Comparison of ENCODE assay signal across 8 mouse cellular contexts in genomic region chr15:83148801-83149195, GRCm38 (mm10). TPM values are rescaled to one million over a fixed set of nuclear protein-coding genes. Genes with fewer than 3 reads are reported as not detected.
A peak's percentile ranks its signal among the peaks of the same experiment; 100 is the strongest.
DNase-seq lines count a peak whose midpoint lies in the region; ATAC-seq and TF ChIP-seq lines count a peak whose summit lies in the region.

No protein-coding gene starts in this region.

- peak; percentile 85 for ATAC-seq in lung, embryonic 15.5 days (ENCODE audit: borderline replicate concordance, extremely low read depth, low FRiP score, low TSS enrichment)
- peak; percentile 85 for ATAC-seq in intestine, embryonic 14.5 days (replicated peaks; ENCODE audit: low FRiP score, low TSS enrichment, low read depth)
- ATAC-seq in midbrain, postnatal 0 days (ENCODE audit: low FRiP score): peak; percentile 81

- H3K9ac ChIP-seq in lung, embryonic 15.5 days: peak overlapping the region; percentile 100
- H3K9ac ChIP-seq in intestine, embryonic 14.5 days (ENCODE audit: low read length): peak overlapping the region; percentile 95
- peak overlapping the region; percentile 93 for H3K9ac ChIP-seq in midbrain, postnatal 0 days (replicated peaks; ENCODE audit: low read length, poor library complexity, severe bottlenecking)

- H3K9me3 ChIP-seq in lung, embryonic 15.5 days: no peaks in the 10 kb centered on the region
- no peaks in the 10 kb centered on the region for H3K9me3 ChIP-seq in intestine, embryonic 14.5 days (ENCODE audit: control insufficient read depth, low read length)
- no peaks in the 10 kb centered on the region for H3K9me3 ChIP-seq in midbrain, postnatal 0 days (ENCODE audit: low read length)

- no peaks in the 10 kb centered on the region for H3K27me3 ChIP-seq in lung, embryonic 15.5 days
- no peaks in the 10 kb centered on the region for H3K27me3 ChIP-seq in intestine, embryonic 14.5 days (replicated peaks; ENCODE audit: control insufficient read depth, insufficient read depth, low read length)
- no peaks in the 10 kb centered on the region for H3K27me3 ChIP-seq in midbrain, postnatal 0 days (ENCODE audit: insufficient read depth, low read length)

- WGBS in lung, embryonic 15.5 days: under 1% methylated on average over 40 of the region's 41 CpGs
- under 1% methylated on average over 39 of the region's 41 CpGs for WGBS in intestine, embryonic 14.5 days
- WGBS in midbrain, postnatal 0 days: under 1% methylated on average over 38 of the region's 41 CpGs

- peaks cover 14% of the 10 kb centered on the region for H3K4me1 ChIP-seq in lung, embryonic 15.5 days
- peaks cover 8% of the 10 kb centered on the region for H3K4me1 ChIP-seq in intestine, embryonic 14.5 days (replicated peaks; ENCODE audit: control insufficient read depth, insufficient read depth, low read length)
- 0 out of 2 replicates have a peak, but pooled peaks cover 4% of the 10 kb centered on the region for H3K4me1 ChIP-seq in midbrain, postnatal 0 days (ENCODE audit: insufficient read depth, low read length)

- peak overlapping the region; percentile 84 for H3K4me2 ChIP-seq in lung, embryonic 15.5 days
- H3K4me2 ChIP-seq in intestine, embryonic 14.5 days (ENCODE audit: low read length): peak overlapping the region; percentile 90
- peak overlapping the region; percentile 80 for H3K4me2 ChIP-seq in midbrain, postnatal 0 days (ENCODE audit: low read depth, low read length, poor library complexity, severe bottlenecking)

- peak overlapping the region; percentile 98 for H3K4me3 ChIP-seq in lung, embryonic 15.5 days
- peak overlapping the region; percentile 83 for H3K4me3 ChIP-seq in intestine, embryonic 14.5 days (ENCODE audit: low read depth, low read length)
- H3K4me3 ChIP-seq in midbrain, postnatal 0 days (ENCODE audit: low read depth, low read length): peak overlapping the region; percentile 91

- H3K27ac ChIP-seq in lung, embryonic 15.5 days: peak overlapping the region; percentile 99
- peak overlapping the region; percentile 95 for H3K27ac ChIP-seq in intestine, embryonic 14.5 days (ENCODE audit: low read depth)
- H3K27ac ChIP-seq in midbrain, postnatal 0 days (ENCODE audit: low read depth, low read length): peak overlapping the region; percentile 99

- peak; percentile 84 for DNase-seq in adrenal gland, postnatal 10 days
- no peak for DNase-seq in adrenal gland, adult 18-20 months (ENCODE audit: low spot score in 2 of 2)
- no peak for DNase-seq in lung, postnatal 14 days
- no peak for DNase-seq in intestine, embryonic 14.5 days (ENCODE audit: low spot score)
- peak; percentile 76 for DNase-seq in midbrain, postnatal 0 days (ENCODE audit: low spot score)
- no peak for DNase-seq in layer of hippocampus, postnatal 10 days (ENCODE audit: low spot score in 2 of 2)
- DNase-seq in embryo, embryonic 9.5 days (ENCODE audit: extremely low spot score): no peak

- no peak for TF ChIP-seq CTCF in midbrain, postnatal 0 days (IDR thresholded peaks at IDR 0.05)

- H3K36me3 ChIP-seq in lung, embryonic 15.5 days: peaks cover 23% of the 10 kb centered on the region
- peaks cover 18% of the 10 kb centered on the region for H3K36me3 ChIP-seq in intestine, embryonic 14.5 days (ENCODE audit: control insufficient read depth, insufficient read depth, low read length)
- peaks cover 14% of the 10 kb centered on the region for H3K36me3 ChIP-seq in midbrain, postnatal 0 days (ENCODE audit: insufficient read depth, low read length)

RNA-seq across cellular contexts. Expression of gene Poldip3, which starts 0.4 kb away (rescaled TPM):
- total RNA-seq in adrenal gland, postnatal 10 days (2021): 10 to 100 TPM; 85.1 to 90.9 TPM
- 100 to 1,000 TPM in 1 of 2 experiments, 10 to 100 TPM in 1; 86.0 to 105 TPM for total RNA-seq in adrenal gland, adult 18-20 months (2021)
- 139 and 140 TPM in 2 replicates for polyA plus RNA-seq in lung, embryonic 15.5 days (2015; fragmentation: Nextera tagmentation; extraction: Ambion mirVana)
- 145 and 150 TPM in 2 replicates for polyA plus RNA-seq in intestine, embryonic 14.5 days (2014; fragmentation: Nextera tagmentation; extraction: Ambion mirVana)
- 93.3 and 114 TPM in 2 replicates for total RNA-seq in midbrain, postnatal 0 days (2014; rRNA removed)
- polyA plus RNA-seq in midbrain, postnatal 0 days (2015; fragmentation: Nextera tagmentation; extraction: Ambion mirVana): 108 and 110 TPM in 2 replicates
- total RNA-seq in layer of hippocampus, postnatal 10 days (2021): 10 to 100 TPM; 82.6 to 83.2 TPM

RNA-seq across cellular contexts. Expression of gene Cyb5r3, which starts 23.6 kb away (rescaled TPM):
- total RNA-seq in adrenal gland, postnatal 10 days (2021): 100 to 1,000 TPM; 176 to 199 TPM
- 100 to 1,000 TPM; 248 to 351 TPM for total RNA-seq in adrenal gland, adult 18-20 months (2021)
- polyA plus RNA-seq in lung, embryonic 15.5 days (2015; fragmentation: Nextera tagmentation; extraction: Ambion mirVana): 139 and 155 TPM in 2 replicates
- polyA plus RNA-seq in intestine, embryonic 14.5 days (2014; fragmentation: Nextera tagmentation; extraction: Ambion mirVana): 159 and 168 TPM in 2 replicates
- total RNA-seq in midbrain, postnatal 0 days (2014; rRNA removed): 76.8 and 86.5 TPM in 2 replicates
- polyA plus RNA-seq in midbrain, postnatal 0 days (2015; fragmentation: Nextera tagmentation; extraction: Ambion mirVana): 127 and 146 TPM in 2 replicates
- 100 to 1,000 TPM; 106 to 114 TPM for total RNA-seq in layer of hippocampus, postnatal 10 days (2021)

RNA-seq across cellular contexts. Expression of gene Rrp7a, which starts 26.2 kb away (rescaled TPM):
- total RNA-seq in adrenal gland, postnatal 10 days (2021): 10 to 100 TPM; 75.1 to 75.6 TPM
- total RNA-seq in adrenal gland, adult 18-20 months (2021): 100 to 1,000 TPM; 111 to 113 TPM
- 56.1 and 64.7 TPM in 2 replicates for polyA plus RNA-seq in lung, embryonic 15.5 days (2015; fragmentation: Nextera tagmentation; extraction: Ambion mirVana)
- polyA plus RNA-seq in intestine, embryonic 14.5 days (2014; fragmentation: Nextera tagmentation; extraction: Ambion mirVana): 60.7 and 66.4 TPM in 2 replicates
- 171 and 228 TPM in 2 replicates for total RNA-seq in midbrain, postnatal 0 days (2014; rRNA removed)
- polyA plus RNA-seq in midbrain, postnatal 0 days (2015; fragmentation: Nextera tagmentation; extraction: Ambion mirVana): 92.7 and 95.2 TPM in 2 replicates
- total RNA-seq in layer of hippocampus, postnatal 10 days (2021): 100 to 1,000 TPM; 123 to 128 TPM

RNA-seq across cellular contexts. Expression of gene Serhl, which starts 59.5 kb away (rescaled TPM):
- total RNA-seq in adrenal gland, postnatal 10 days (2021): 10 to 100 TPM; 71.2 to 89.2 TPM
- total RNA-seq in adrenal gland, adult 18-20 months (2021): 10 to 100 TPM; 47.9 to 53.1 TPM
- 61.9 TPM in 2 replicates for polyA plus RNA-seq in lung, embryonic 15.5 days (2015; fragmentation: Nextera tagmentation; extraction: Ambion mirVana)
- polyA plus RNA-seq in intestine, embryonic 14.5 days (2014; fragmentation: Nextera tagmentation; extraction: Ambion mirVana): 64.2 and 71.9 TPM in 2 replicates
- total RNA-seq in midbrain, postnatal 0 days (2014; rRNA removed): 4.2 and 6.7 TPM in 2 replicates
- 38.5 and 40.0 TPM in 2 replicates for polyA plus RNA-seq in midbrain, postnatal 0 days (2015; fragmentation: Nextera tagmentation; extraction: Ambion mirVana)
- total RNA-seq in layer of hippocampus, postnatal 10 days (2021): 10 to 100 TPM; 11.6 to 12.0 TPM

Comparison
In these comparisons a context has a peak if more than half of its experiments do, and no peak if none do; other contexts are left out.
1. DNase-seq: peak in adrenal gland, postnatal 10 days (single experiment) and midbrain, postnatal 0 days (single experiment); none in adrenal gland, adult 18-20 months (0 of 2), lung, postnatal 14 days (single experiment), intestine, embryonic 14.5 days (single experiment), layer of hippocampus, postnatal 10 days (0 of 2) and embryo, embryonic 9.5 days (single experiment).
2. Peak in every context shown above with its lines, with median percentiles within 50 percentile points of each other: ATAC-seq, H3K27ac ChIP-seq, H3K4me2 ChIP-seq, H3K4me3 ChIP-seq and H3K9ac ChIP-seq.